Mouse (Mus musculus) T-helper 2 cell (primary cell): ENCODE data around the gene Zmynd10.

Source experiments
- in situ Hi-C: fragments of 300-600 bp; cut with MboI, MseI; formaldehyde crosslinking; loops from one replicate; pipeline ENCODE4 v1.15.1; 2025; ENCODE audit warnings: high pct_unique_total_duplicates

Zmynd10 gene

GRCm38 (mm10) chr9:107576357-107577107, 29.4 kb downstream of the Zmynd10 start, which contains the start of gene Hyal1:
Gene Hyal1 (plus strand): TSS chr9:107576927.
- in situ Hi-C loops: no loop called here

DNA sequence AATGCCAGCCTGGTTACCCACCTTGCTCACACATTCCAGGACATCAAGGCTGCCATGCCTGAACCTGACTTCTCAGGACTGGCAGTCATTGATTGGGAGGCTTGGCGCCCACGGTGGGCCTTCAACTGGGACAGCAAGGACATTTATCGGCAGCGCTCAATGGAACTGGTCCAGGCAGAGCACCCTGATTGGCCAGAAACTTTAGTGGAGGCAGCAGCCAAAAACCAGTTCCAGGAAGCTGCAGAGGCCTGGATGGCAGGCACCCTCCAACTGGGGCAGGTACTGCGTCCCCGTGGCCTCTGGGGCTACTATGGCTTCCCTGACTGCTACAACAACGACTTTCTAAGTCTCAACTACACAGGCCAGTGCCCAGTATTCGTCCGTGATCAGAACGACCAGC, 30.8 kb downstream of the Zmynd10 start:
- in situ Hi-C loops: no loop called here

DNA sequence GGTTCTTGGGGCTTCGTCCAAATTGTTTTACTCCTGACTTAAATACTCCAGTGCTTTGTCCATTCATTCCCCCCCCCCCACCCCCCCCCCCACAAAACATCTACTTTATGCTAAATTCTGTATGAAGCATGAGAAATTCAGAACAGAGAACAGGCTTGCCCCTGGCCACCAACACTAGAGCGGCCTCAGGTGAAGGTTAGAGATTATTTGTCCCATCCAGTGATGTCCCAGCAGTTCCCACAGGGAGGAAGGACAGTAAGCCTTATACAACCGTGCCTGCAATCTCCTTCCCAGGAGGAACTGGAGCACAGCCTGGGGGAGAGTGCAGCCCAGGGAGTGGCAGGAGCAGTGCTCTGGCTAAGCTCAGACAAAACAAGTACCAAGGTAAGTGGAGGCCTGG, 31.5 kb downstream of the Zmynd10 start, which contains the start of gene Naa80:
Gene Naa80, plus strand, starts transcription at position 301 of the 400 bp plus-strand sequence.
- in situ Hi-C loops: no loop called here

- in situ Hi-C loops: no loop called here
These were observed 32.2 kb downstream of the Zmynd10 start for GRCm38 (mm10) chr9:107579023-107579900.

DNA sequence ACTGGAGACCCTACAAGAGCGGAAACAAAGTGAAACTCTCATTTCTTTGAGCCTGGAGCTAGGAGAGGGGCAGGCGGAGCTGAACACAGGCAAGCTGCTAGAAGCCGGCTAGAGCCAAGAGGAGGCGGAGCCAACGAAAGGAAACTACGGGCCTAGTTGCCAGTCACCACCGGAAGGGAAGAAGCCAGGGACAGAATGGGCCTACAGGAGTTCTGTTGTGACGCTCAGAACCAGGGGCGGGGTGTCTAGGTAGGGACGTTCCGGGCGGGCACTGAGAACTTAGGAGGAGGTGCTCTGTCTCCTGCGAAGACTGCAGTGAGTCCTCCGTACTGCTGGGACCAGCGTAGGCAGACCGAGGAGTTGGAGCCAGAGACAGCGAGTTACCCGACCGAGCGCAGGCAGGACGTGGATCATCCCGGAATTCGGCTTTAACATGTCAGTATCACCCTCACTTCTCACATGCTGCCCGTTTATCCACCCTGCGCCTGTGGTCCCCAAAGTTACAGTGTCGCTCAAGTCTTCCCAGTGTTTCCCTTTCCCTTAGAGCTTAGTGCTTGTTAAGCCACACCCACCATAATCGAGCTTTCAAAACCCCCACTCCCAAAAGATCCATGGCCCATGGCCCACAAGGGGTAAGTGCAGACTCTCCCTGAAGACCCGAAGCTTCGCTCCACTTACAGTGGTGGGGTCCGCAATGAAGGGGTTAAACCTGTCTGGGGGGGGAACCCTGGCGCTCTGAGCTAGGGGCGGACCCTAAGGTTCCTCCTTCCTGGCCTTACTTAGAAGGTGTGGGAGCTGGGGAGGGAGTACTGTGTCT, 33.6 kb downstream of the Zmynd10 start, which contains the start of gene Hyal3:
Gene Hyal3, plus strand, starts transcription at position 318 of the 817 bp plus-strand sequence.
- in situ Hi-C loops: no loop called here

- in situ Hi-C loops: no loop called here
These were observed 34.5 kb downstream of the Zmynd10 start for GRCm38 (mm10) chr9:107581584-107581983.

- in situ Hi-C loops: no loop called here
These were observed 35.5 kb downstream of the Zmynd10 start for GRCm38 (mm10) chr9:107582509-107583062.

DNA sequence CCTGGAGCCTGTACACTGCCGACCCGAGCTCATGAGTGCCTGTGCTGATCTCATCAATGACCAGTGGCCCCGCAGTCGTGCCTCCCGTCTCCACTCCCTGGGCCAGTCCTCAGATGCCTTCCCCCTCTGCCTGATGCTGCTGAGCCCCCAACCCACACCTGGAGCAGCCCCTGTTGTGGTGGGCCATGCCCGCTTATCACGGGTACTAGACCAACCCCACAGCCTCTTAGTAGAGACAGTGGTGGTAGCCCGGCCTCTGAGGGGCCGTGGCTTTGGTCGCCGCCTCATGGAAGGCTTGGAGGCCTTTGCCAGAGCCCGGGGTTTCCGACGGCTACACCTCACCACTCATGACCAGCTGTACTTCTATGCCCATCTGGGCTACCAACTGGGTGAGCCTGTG, 36.1 kb downstream of the Zmynd10 start:
- in situ Hi-C loops: no loop called here

DNA sequence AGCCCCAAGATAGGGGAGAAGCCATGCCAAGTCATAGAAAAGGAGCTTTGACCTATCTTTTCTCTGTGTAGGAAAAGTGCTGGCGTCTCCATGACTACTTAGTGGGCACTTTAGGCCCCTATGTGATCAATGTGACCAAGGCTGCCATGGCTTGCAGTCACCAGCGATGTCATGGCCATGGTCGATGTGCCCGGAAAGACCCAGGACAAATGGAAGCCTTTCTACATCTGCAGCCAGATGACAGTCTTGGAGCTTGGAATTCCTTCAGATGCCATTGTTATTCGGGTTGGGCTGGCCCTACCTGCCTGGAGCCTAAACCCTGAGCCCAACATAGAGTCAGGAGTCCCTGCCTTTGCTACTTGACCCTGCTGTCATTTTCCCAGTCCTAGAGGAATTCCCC, 39.4 kb downstream of the Zmynd10 start:
- in situ Hi-C loops: no loop called here

DNA sequence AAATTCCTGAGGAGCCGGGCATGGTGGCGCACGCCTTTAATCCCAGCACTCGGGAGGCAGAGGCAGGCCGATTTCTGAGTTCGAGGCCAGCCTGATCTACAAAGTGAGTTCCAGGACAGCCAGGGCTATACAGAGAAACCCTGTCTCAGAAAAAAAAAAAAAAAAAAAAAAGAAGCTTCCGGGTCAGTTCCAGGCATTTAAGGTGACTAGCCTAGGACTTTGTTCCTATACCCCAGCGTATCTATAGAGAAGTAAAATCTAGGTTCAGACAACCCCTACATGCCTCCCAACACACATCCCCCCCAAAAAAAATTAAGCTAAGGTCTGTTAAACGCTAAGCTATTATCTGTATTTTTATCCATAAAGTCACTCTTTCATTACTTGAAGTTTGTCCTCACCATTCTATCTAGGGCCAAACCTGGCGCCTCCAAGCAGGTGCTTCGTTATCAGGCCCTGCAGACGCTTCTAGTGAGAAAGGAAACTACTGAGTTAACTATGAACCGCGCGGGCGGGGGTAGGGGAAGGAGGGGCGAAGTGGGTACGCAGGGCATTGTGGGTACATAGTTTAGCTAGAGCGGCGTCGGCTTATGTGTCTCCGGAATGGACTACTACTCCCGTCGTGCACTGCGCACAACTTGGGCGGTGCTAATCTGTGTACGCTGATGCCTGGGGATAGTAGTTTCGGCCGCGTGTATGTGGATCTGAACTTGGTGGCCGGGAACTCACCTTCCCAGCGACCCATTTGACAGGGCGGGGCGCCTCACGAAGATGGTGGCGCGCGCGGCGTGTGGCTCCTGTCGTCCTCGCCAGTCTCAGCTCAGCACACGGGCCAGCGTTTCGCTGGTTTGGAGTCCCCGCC, 40.1 kb downstream of the Zmynd10 start, which contains the start of gene Ifrd2:
Gene Ifrd2, plus strand, starts transcription at position 669 of the 859 bp plus-strand sequence.
- in situ Hi-C loops: no loop called here

DNA sequence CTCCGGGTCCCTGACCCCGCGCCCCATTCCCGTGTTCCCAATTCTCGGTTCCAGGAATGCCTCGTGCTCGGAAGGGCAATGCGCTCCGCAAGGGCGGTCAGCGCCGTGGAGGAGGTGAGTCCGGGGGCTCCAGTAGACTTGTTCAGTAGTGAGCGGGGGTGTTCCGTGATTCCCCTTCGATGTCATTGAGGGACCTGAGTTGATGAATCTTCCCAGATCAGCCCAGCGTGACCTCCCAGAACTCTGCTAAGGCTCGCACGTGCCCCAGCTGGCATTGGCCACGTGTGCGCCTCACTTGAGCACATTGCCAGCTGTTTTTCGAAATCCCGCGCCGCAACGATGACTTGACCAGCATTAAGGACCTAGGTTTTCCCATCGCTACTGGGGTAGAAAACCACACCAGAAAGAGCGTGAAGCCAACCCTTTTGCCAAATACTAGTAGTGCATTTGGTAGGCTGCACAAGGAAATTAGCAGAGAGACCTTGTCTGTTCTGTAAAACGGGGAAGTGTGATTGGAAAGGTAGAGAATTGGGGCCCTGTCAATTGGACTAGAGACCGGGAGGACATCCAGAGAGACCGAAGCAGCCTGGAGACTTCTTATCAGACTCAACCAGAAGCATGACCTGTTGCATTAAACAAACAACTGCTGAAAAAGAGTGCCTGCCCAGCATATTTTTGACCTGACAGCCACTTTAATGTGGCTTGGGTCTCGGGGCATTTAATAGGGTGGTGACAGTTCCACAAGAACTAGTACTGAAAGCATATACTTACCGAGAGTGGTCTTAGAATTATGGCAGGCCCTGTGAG, 40.9 kb downstream of the Zmynd10 start:
- in situ Hi-C loops: no loop called here

- in situ Hi-C loops: no loop called here
These were observed 43.1 kb downstream of the Zmynd10 start for GRCm38 (mm10) chr9:107590058-107590772.

DNA sequence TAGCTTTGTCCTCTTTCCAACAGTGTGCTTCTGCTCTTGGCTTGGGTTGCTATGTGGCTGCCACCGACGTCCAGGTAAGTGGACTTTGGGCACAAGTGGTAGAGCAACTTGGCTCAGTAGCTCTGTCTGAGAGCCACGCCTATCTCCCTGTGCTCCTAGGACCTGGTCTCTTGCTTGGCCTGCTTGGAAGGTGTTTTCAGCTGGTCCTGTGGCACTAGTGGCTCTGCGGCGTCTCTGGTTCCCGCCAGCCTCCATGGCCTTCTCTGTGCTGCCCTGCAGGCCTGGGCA, 43.6 kb downstream of the Zmynd10 start:
- in situ Hi-C loops: no loop called here

GRCm38 (mm10) chr9:107593101-107593976, 46.2 kb downstream of the Zmynd10 start:
- in situ Hi-C loops: no loop called here

DNA sequence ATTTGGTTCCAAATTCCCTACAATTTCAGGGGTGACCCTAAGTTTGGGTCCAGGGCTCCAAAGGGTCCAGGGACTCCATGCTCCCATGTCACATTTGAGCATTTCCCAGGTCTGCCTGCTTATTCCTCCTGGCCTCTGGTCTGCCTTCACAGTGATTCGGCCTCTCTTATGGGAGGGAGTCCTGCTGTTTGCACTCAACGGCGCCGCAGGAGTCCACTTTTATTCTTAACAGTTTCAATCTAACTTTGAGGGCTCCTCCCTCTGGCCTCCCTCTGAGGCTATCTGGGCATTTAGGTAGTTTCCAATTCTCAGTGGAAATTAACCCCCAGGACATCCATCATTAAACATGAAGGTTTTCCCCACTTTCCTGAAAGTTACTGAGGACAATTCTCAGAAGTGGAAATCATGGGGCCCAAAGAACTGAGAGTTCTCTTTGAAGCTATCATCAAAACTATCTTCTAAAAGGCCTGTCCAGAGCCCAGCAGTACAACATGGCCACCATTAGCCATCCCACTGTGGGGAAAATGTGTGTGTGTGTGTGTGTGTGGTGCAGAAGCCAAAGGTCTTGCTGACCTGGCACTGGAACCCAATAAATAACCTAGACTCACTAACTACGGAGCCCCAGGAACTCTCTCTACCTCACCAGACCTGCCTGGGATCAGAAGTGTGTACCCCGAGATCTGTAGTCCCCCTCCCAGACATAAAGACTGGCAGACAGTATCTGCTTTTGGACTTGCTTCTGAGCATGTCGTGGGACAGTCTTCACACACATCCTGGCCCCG, 47.4 kb downstream of the Zmynd10 start:
- in situ Hi-C loops: no loop called here

DNA sequence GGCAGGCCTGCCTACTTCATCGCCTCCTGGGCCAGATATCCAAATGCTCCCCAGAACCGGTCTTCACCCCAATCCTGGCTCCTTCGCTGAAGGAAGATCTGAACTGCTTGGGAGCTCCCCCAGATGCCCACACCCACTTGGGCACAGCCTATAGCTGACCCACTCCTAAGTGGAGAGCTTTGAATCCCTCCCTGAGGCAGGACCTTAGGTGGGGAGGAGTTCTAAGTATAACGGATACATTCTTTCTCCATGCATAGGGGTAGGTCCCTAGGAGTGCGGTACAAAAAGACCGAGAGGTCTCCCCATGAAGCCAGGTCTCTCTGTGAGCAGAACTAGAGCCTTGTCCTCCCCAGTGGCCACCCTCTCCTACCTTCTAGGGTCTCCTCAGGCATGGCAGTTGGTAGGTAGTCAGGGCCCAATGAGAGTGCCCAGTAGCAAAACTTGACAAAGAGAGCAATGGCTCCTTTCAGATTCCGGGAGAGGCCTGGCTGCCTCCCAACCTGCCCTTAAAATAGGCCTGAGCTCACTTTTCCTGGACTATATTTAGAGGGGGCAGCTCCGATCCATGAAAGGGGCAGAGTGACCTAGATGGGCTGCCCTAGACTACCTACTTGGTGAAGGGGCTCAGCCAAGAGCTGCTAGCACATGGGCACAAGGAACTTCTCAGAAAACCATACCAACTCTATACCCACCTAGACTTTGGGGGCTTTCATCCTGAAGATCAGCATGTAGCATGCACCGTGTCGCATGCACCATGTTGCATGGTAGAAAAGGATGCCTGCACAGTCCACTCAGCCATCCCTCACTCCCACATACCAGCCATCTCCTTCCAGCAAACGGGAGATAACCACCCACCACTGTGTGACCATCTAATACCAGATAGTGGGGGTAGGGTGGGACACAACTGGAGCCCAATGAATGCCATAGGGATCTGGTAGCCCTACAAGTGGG, 49.8 kb downstream of the Zmynd10 start:
- in situ Hi-C loops: no loop called here
